Comparison of ENCODE assay signal across 14 mouse cellular contexts in genomic region chr11:119544518-119545105, GRCm38 (mm10). TPM values are rescaled to one million over a fixed set of nuclear protein-coding genes. Genes with fewer than 3 reads are reported as not detected.
DNase-seq lines count a peak whose midpoint lies in the region; ATAC-seq lines count a peak whose summit lies in the region.
"Had no signal": no experiment of that assay in that cellular context is flagged by ENCODE, and none has a peak within 500 bp of the region (broad histone marks: within the 10 kb centered on the region; RNA-seq: fewer than 3 reads in every experiment).

No protein-coding gene starts in this region.

- no peak overlapping the region for H3K27ac ChIP-seq in forebrain, embryonic 14.5 days (ENCODE audit: low read depth, low read length)
- H3K27ac ChIP-seq in forebrain, embryonic 10.5 days, result no peak overlapping the region
- H3K27ac ChIP-seq in hindbrain, embryonic 15.5 days (replicated peaks), result no peak overlapping the region
- H3K27ac ChIP-seq: heart, embryonic 13.5 days; liver, embryonic 13.5 days had no signal

- H3K27me3 ChIP-seq in forebrain, embryonic 14.5 days (replicated peaks; ENCODE audit: control insufficient read depth, insufficient read depth, low read length), result peaks cover 25% of the 10 kb centered on the region; the same call in 1 of the 2 replicates
- peaks cover 100% of the 10 kb centered on the region for H3K27me3 ChIP-seq in forebrain, embryonic 10.5 days (ENCODE audit: poor library complexity, severe bottlenecking)
- H3K27me3 ChIP-seq in hindbrain, embryonic 15.5 days, result 0 out of 2 replicates have a peak, but pooled peaks cover 2% of the 10 kb centered on the region

- 90% methylated on average over 15 of the region's 15 CpGs for WGBS in forebrain, embryonic 14.5 days
- WGBS in forebrain, embryonic 10.5 days, result 90% methylated on average over 15 of the region's 15 CpGs
- 80% methylated on average over 15 of the region's 15 CpGs for WGBS in hindbrain, embryonic 15.5 days

- no peaks in the 10 kb centered on the region; the same call in 1 of the 2 replicates for H3K36me3 ChIP-seq in forebrain, embryonic 14.5 days (ENCODE audit: control insufficient read depth, insufficient read depth, low read length)
- no peaks in the 10 kb centered on the region for H3K36me3 ChIP-seq in forebrain, embryonic 10.5 days (replicated peaks)
- no peaks in the 10 kb centered on the region for H3K36me3 ChIP-seq in hindbrain, embryonic 15.5 days
- H3K36me3 ChIP-seq: heart, embryonic 13.5 days; liver, embryonic 13.5 days had no signal

- no peaks in the 10 kb centered on the region for H3K9me3 ChIP-seq in forebrain, embryonic 14.5 days (replicated peaks; ENCODE audit: control insufficient read depth, low read length)
- H3K9me3 ChIP-seq in forebrain, embryonic 10.5 days, result no peaks in the 10 kb centered on the region
- no peaks in the 10 kb centered on the region for H3K9me3 ChIP-seq in hindbrain, embryonic 15.5 days
- H3K9me3 ChIP-seq: heart, embryonic 13.5 days; liver, embryonic 13.5 days had no signal

- H3K4me3 ChIP-seq in forebrain, embryonic 14.5 days (ENCODE audit: low read depth, low read length), result no peak overlapping the region
- no peak overlapping the region for H3K4me3 ChIP-seq in forebrain, embryonic 10.5 days
- H3K4me3 ChIP-seq in hindbrain, embryonic 15.5 days, result peak overlapping the region; percentile 71
- H3K4me3 ChIP-seq: erythroblast, embryonic 14.5 days; heart, embryonic 13.5 days; liver, embryonic 13.5 days had no signal

- H3K4me2 ChIP-seq in forebrain, embryonic 14.5 days (ENCODE audit: low read length), result peak overlapping the region; percentile 99; the same call in 1 of the 2 replicates
- peak overlapping the region; percentile 96 for H3K4me2 ChIP-seq in hindbrain, embryonic 15.5 days
- H3K4me2 ChIP-seq: heart, embryonic 13.5 days; liver, embryonic 13.5 days had no signal

- H3K4me1 ChIP-seq in forebrain, embryonic 14.5 days (ENCODE audit: control insufficient read depth, insufficient read depth, low read length), result peaks cover 9% of the 10 kb centered on the region
- peaks cover 44% of the 10 kb centered on the region for H3K4me1 ChIP-seq in forebrain, embryonic 10.5 days
- H3K4me1 ChIP-seq in hindbrain, embryonic 15.5 days (replicated peaks), result peaks cover 72% of the 10 kb centered on the region

- no peak for ATAC-seq in forebrain, embryonic 14.5 days
- no peak for ATAC-seq in hindbrain, embryonic 15.5 days (ENCODE audit: low FRiP score, low read depth)
- no peak for ATAC-seq in erythroid progenitor cell, adult 5-6 weeks (replicated peaks; ENCODE audit: low FRiP score, poor library complexity, severe bottlenecking)

- no peak overlapping the region for H3K9ac ChIP-seq in forebrain, embryonic 14.5 days (ENCODE audit: low read length)
- H3K9ac ChIP-seq in hindbrain, embryonic 15.5 days, result 0 out of 2 replicates have a peak overlapping the region, but pooled peaks have one; percentile 9
- H3K9ac ChIP-seq: heart, embryonic 13.5 days; liver, embryonic 13.5 days had no signal

- no peak for DNase-seq in forebrain, embryonic 14.5 days (ENCODE audit: low spot score)
- no peak for DNase-seq in forebrain, embryonic 10.5 days (ENCODE audit: extremely low spot score, low spot score)
- peak; percentile 48 to 70 for DNase-seq in adrenal gland, postnatal 36 days
- DNase-seq in cerebellum, postnatal 10 days, result peak; percentile 69 to 79
- DNase-seq in kidney, postnatal 4 days, result no peak
- no peak for DNase-seq in B cell, adult 2 months
- DNase-seq: gastrocnemius, postnatal 25 days; kidney, postnatal 14 days; liver, embryonic 13.5 days; lung, postnatal 36 days had no signal

RNA-seq across cellular contexts. Expression of gene Nptx1, which starts 2.9 kb away (rescaled TPM):
- polyA plus RNA-seq in forebrain, embryonic 14.5 days (2014; fragmentation: Nextera tagmentation; extraction: Ambion mirVana), result 4.1 and 6.7 TPM in 2 replicates
- 1.4 and 1.7 TPM in 2 replicates for polyA plus RNA-seq in forebrain, embryonic 10.5 days (2016; fragmentation: Nextera tagmentation; extraction: Ambion mirVana)
- total RNA-seq in adrenal gland, postnatal 36 days (2021), result 1 to 10 TPM; 2.1 to 8.3 TPM
- 16.2 and 20.7 TPM in 2 replicates for polyA plus RNA-seq in hindbrain, embryonic 15.5 days (2015; fragmentation: Nextera tagmentation; extraction: Ambion mirVana)
- total RNA-seq in erythroid progenitor cell, adult 5-6 weeks (2015; ENCODE audit: low replicate concordance), result not detected in 2 replicates
- not detected in 2 replicates for total RNA-seq in erythroid progenitor cell, adult 5-6 weeks (2017; ENCODE audit: low replicate concordance)
- polyA plus RNA-seq: erythroblast, embryonic 14.5 days had no signal

RNA-seq across cellular contexts. Expression of gene Endov, which starts 53.5 kb away (rescaled TPM):
- polyA plus RNA-seq in forebrain, embryonic 14.5 days (2014; fragmentation: Nextera tagmentation; extraction: Ambion mirVana), result 15.9 and 18.0 TPM in 2 replicates
- 24.0 and 24.5 TPM in 2 replicates for polyA plus RNA-seq in forebrain, embryonic 10.5 days (2016; fragmentation: Nextera tagmentation; extraction: Ambion mirVana)
- total RNA-seq in adrenal gland, postnatal 36 days (2021), result 10 to 100 TPM; 16.6 to 17.3 TPM
- 17.2 and 17.6 TPM in 2 replicates for polyA plus RNA-seq in hindbrain, embryonic 15.5 days (2015; fragmentation: Nextera tagmentation; extraction: Ambion mirVana)
- total RNA-seq in erythroid progenitor cell, adult 5-6 weeks (2015; ENCODE audit: low replicate concordance), result 3.8 and 7.6 TPM in 2 replicates
- total RNA-seq in erythroid progenitor cell, adult 5-6 weeks (2017; ENCODE audit: low replicate concordance), result 4.2 and 6.5 TPM in 2 replicates

RNA-seq across cellular contexts. Expression of gene Rptor, which starts 58.1 kb away (rescaled TPM):
- polyA plus RNA-seq in forebrain, embryonic 14.5 days (2014; fragmentation: Nextera tagmentation; extraction: Ambion mirVana), result 7.0 and 9.3 TPM in 2 replicates
- 12.8 and 13.0 TPM in 2 replicates for polyA plus RNA-seq in forebrain, embryonic 10.5 days (2016; fragmentation: Nextera tagmentation; extraction: Ambion mirVana)
- 10 to 100 TPM; 50.0 to 51.9 TPM for total RNA-seq in adrenal gland, postnatal 36 days (2021)
- polyA plus RNA-seq in hindbrain, embryonic 15.5 days (2015; fragmentation: Nextera tagmentation; extraction: Ambion mirVana), result 12.7 and 13.3 TPM in 2 replicates
- 6.7 and 10.1 TPM in 2 replicates for total RNA-seq in erythroid progenitor cell, adult 5-6 weeks (2015; ENCODE audit: low replicate concordance)
- 10.1 and 11.2 TPM in 2 replicates for total RNA-seq in erythroid progenitor cell, adult 5-6 weeks (2017; ENCODE audit: low replicate concordance)

Comparison
In these comparisons a context has a peak if more than half of its experiments do, and no peak if none do; other contexts are left out.
1. DNase-seq: peak in adrenal gland, postnatal 36 days (2 of 2) and cerebellum, postnatal 10 days (2 of 2); none in forebrain, embryonic 14.5 days (single experiment), forebrain, embryonic 10.5 days (single experiment), kidney, postnatal 4 days (0 of 2) and B cell, adult 2 months (0 of 2).